Mouse (Mus musculus) erythroid progenitor cell, adult 5-6 weeks (primary cell): ENCODE data around the gene Zfp180. TPM values are rescaled to one million over a fixed set of nuclear protein-coding genes. Genes with fewer than 3 reads are reported as not detected.

ENCODE experiments used
- total RNA-seq, 2 experiments: library from RNA; stranded (forward) in 1 of 2; stranded (reverse) in 1 of 2; fragments of 150-400 nt in 1 of 2; fragments of 186-747, 209-891 nt in 1 of 2; gene quantifications; 2 replicates each; pipeline versions ENCODE4 v1.2.3 to v1.2.4; 2015 to 2017; ENCODE audit warnings: low replicate concordance in 2 of 2

Zfp180 gene
- total RNA-seq, 2 experiments from 2014 or later: 19.4 to 25.2 TPM

Other genes starting within 250 kb of the Zfp180 start
- gene Vmn1r176, start 244.6 kb upstream of the Zfp180 start, total RNA-seq (2015; ENCODE audit: low replicate concordance): not detected in 2 replicates
- not detected in 2 replicates for gene Vmn1r176, start 244.6 kb upstream of the Zfp180 start, total RNA-seq (2017; ENCODE audit: low replicate concordance)
- not detected in 2 replicates for gene Vmn1r177, start 215.5 kb upstream of the Zfp180 start, total RNA-seq (2015; ENCODE audit: low replicate concordance)
- gene Vmn1r177, start 215.5 kb upstream of the Zfp180 start, total RNA-seq (2017; ENCODE audit: low replicate concordance): not detected in 2 replicates
- gene Vmn1r178, start 189.9 kb upstream of the Zfp180 start, total RNA-seq (2015; ENCODE audit: low replicate concordance): not detected in 2 replicates
- not detected in 2 replicates for gene Vmn1r178, start 189.9 kb upstream of the Zfp180 start, total RNA-seq (2017; ENCODE audit: low replicate concordance)
- gene Vmn1r179, start 154.9 kb upstream of the Zfp180 start, total RNA-seq (2015; ENCODE audit: low replicate concordance): not detected in 2 replicates
- gene Vmn1r179, start 154.9 kb upstream of the Zfp180 start, total RNA-seq (2017; ENCODE audit: low replicate concordance): not detected in 2 replicates
- not detected in 2 replicates for gene Vmn1r180, start 131.3 kb upstream of the Zfp180 start, total RNA-seq (2015; ENCODE audit: low replicate concordance)
- not detected in 2 replicates for gene Vmn1r180, start 131.3 kb upstream of the Zfp180 start, total RNA-seq (2017; ENCODE audit: low replicate concordance)
- not detected in 2 replicates for gene Vmn1r181, start 107.3 kb upstream of the Zfp180 start, total RNA-seq (2015; ENCODE audit: low replicate concordance)
- gene Vmn1r181, start 107.3 kb upstream of the Zfp180 start, total RNA-seq (2017; ENCODE audit: low replicate concordance): not detected in 2 replicates
- gene V1rd19, start 80.2 kb upstream of the Zfp180 start, total RNA-seq (2015; ENCODE audit: low replicate concordance): not detected in 2 replicates
- gene V1rd19, start 80.2 kb upstream of the Zfp180 start, total RNA-seq (2017; ENCODE audit: low replicate concordance): not detected in 2 replicates
- not detected in 2 replicates for gene Vmn1r183, start 28.7 kb upstream of the Zfp180 start, total RNA-seq (2015; ENCODE audit: low replicate concordance)
- gene Vmn1r183, start 28.7 kb upstream of the Zfp180 start, total RNA-seq (2017; ENCODE audit: low replicate concordance): not detected in 2 replicates
- gene Zfp112, start 30.4 kb downstream of the Zfp180 start, total RNA-seq (2015; ENCODE audit: low replicate concordance): 3.2 and 4.2 TPM in 2 replicates
- 1.3 and 2.3 TPM in 2 replicates for gene Zfp112, start 30.4 kb downstream of the Zfp180 start, total RNA-seq (2017; ENCODE audit: low replicate concordance)
- gene Zfp235, start 52.2 kb downstream of the Zfp180 start, total RNA-seq (2015; ENCODE audit: low replicate concordance): 5.4 TPM in 1 of 2 replicates, not detected in the other
- not detected in 2 replicates for gene Zfp235, start 52.2 kb downstream of the Zfp180 start, total RNA-seq (2017; ENCODE audit: low replicate concordance)
- 0.42 TPM in 1 of 2 replicates, not detected in the other for gene Zfp114, start 93.1 kb downstream of the Zfp180 start, total RNA-seq (2015; ENCODE audit: low replicate concordance)
- not detected in 2 replicates for gene Zfp114, start 93.1 kb downstream of the Zfp180 start, total RNA-seq (2017; ENCODE audit: low replicate concordance)
- gene Zfp111, start 129.5 kb downstream of the Zfp180 start, total RNA-seq (2015; ENCODE audit: low replicate concordance): 0.72 and 4.2 TPM in 2 replicates
- gene Zfp111, start 129.5 kb downstream of the Zfp180 start, total RNA-seq (2017; ENCODE audit: low replicate concordance): 0.51 and 1.1 TPM in 2 replicates
- gene Zfp109, start 155.6 kb downstream of the Zfp180 start, total RNA-seq (2015; ENCODE audit: low replicate concordance): 1.3 TPM in 1 of 2 replicates, not detected in the other
- 1.3 TPM in 1 of 2 replicates, not detected in the other for gene Zfp109, start 155.6 kb downstream of the Zfp180 start, total RNA-seq (2017; ENCODE audit: low replicate concordance)
- gene Zfp108, start 172.9 kb downstream of the Zfp180 start, total RNA-seq (2015; ENCODE audit: low replicate concordance): not detected in 2 replicates
- gene Zfp108, start 172.9 kb downstream of the Zfp180 start, total RNA-seq (2017; ENCODE audit: low replicate concordance): not detected in 2 replicates
- gene Zfp93, start 188.5 kb downstream of the Zfp180 start, total RNA-seq (2015; ENCODE audit: low replicate concordance): not detected in 2 replicates
- 0.39 and 0.83 TPM in 2 replicates for gene Zfp93, start 188.5 kb downstream of the Zfp180 start, total RNA-seq (2017; ENCODE audit: low replicate concordance)
- gene Zfp61, start 219.3 kb downstream of the Zfp180 start, total RNA-seq (2015; ENCODE audit: low replicate concordance): 1.1 and 2.5 TPM in 2 replicates
- 1.8 TPM in 1 of 2 replicates, not detected in the other for gene Zfp61, start 219.3 kb downstream of the Zfp180 start, total RNA-seq (2017; ENCODE audit: low replicate concordance)
- gene Zfp94, start 234.7 kb downstream of the Zfp180 start, total RNA-seq (2015; ENCODE audit: low replicate concordance): 0.72 TPM in 1 of 2 replicates, not detected in the other
- 0.39 TPM in 1 of 2 replicates, not detected in the other for gene Zfp94, start 234.7 kb downstream of the Zfp180 start, total RNA-seq (2017; ENCODE audit: low replicate concordance)